Comparison of ENCODE assay signal across 29 mouse cellular contexts in genomic region chr3:142334496-142334895, GRCm38 (mm10).
"Had no signal": no experiment of that assay in that cellular context is flagged by ENCODE, and none has a peak within 500 bp of the region (broad histone marks: within the 10 kb centered on the region; RNA-seq: fewer than 3 reads in every experiment).

No protein-coding gene starts in this region.

- ATAC-seq: forebrain, embryonic 13.5 days; forebrain, embryonic 14.5 days; forebrain, embryonic 15.5 days; forebrain, embryonic 16.5 days; forebrain, postnatal 0 days had no signal

- H3K27me3 ChIP-seq: embryonic facial prominence, embryonic 12.5 days; embryonic facial prominence, embryonic 13.5 days; embryonic facial prominence, embryonic 15.5 days; forebrain, embryonic 12.5 days; forebrain, embryonic 13.5 days; forebrain, embryonic 15.5 days had no signal

- H3K4me3 ChIP-seq: embryonic facial prominence, embryonic 10.5 days; embryonic facial prominence, embryonic 12.5 days; embryonic facial prominence, embryonic 13.5 days; embryonic facial prominence, embryonic 15.5 days; erythroblast, embryonic 14.5 days; forebrain, embryonic 10.5 days; forebrain, embryonic 12.5 days; forebrain, embryonic 13.5 days; forebrain, embryonic 15.5 days; gastrocnemius, adult 2 months; heart, adult 2 months had no signal

- H3K36me3 ChIP-seq: embryonic facial prominence, embryonic 10.5 days; embryonic facial prominence, embryonic 12.5 days; embryonic facial prominence, embryonic 13.5 days; embryonic facial prominence, embryonic 15.5 days; forebrain, embryonic 10.5 days; forebrain, embryonic 12.5 days; forebrain, embryonic 15.5 days had no signal

- H3K4me1 ChIP-seq: embryonic facial prominence, embryonic 10.5 days; embryonic facial prominence, embryonic 12.5 days; embryonic facial prominence, embryonic 13.5 days; embryonic facial prominence, embryonic 15.5 days; forebrain, embryonic 10.5 days; forebrain, embryonic 12.5 days; forebrain, embryonic 13.5 days; forebrain, embryonic 15.5 days had no signal

- H3K9ac ChIP-seq: embryonic facial prominence, embryonic 12.5 days; embryonic facial prominence, embryonic 13.5 days; embryonic facial prominence, embryonic 15.5 days; forebrain, embryonic 12.5 days; forebrain, embryonic 13.5 days; forebrain, embryonic 15.5 days; forebrain, postnatal 0 days had no signal

- H3K9me3 ChIP-seq: embryonic facial prominence, embryonic 10.5 days; embryonic facial prominence, embryonic 12.5 days; embryonic facial prominence, embryonic 13.5 days; embryonic facial prominence, embryonic 15.5 days; forebrain, embryonic 10.5 days; forebrain, embryonic 12.5 days; forebrain, embryonic 13.5 days; forebrain, embryonic 15.5 days had no signal

- H3K4me2 ChIP-seq: embryonic facial prominence, embryonic 12.5 days; embryonic facial prominence, embryonic 13.5 days; embryonic facial prominence, embryonic 15.5 days; forebrain, embryonic 12.5 days; forebrain, embryonic 13.5 days; forebrain, embryonic 15.5 days had no signal

- DNase-seq: cerebellum, adult 18-20 months; cerebellum, adult 2 months; cerebellum, adult 8-10 months; cerebellum, adult 9-10 months; cerebellum, adult 9-11 months; cerebellum, postnatal 10 days; cerebellum, postnatal 14 days; cerebellum, postnatal 25 days; cerebellum, postnatal 36 days; embryo, embryonic 11 days; forebrain, postnatal 0 days; gastrocnemius, adult 2 months; gastrocnemius, postnatal 10 days; gastrocnemius, postnatal 14 days; gastrocnemius, postnatal 25 days; gastrocnemius, postnatal 36 days; heart, adult 18-20 months; heart, adult 2 months had no signal

- H3K27ac ChIP-seq: embryonic facial prominence, embryonic 10.5 days; embryonic facial prominence, embryonic 12.5 days; embryonic facial prominence, embryonic 13.5 days; embryonic facial prominence, embryonic 15.5 days; forebrain, embryonic 10.5 days; forebrain, embryonic 12.5 days; forebrain, embryonic 13.5 days; forebrain, embryonic 15.5 days; gastrocnemius, adult 2 months; heart, adult 2 months had no signal
